Mouse (Mus musculus) spleen, adult 18-20 months (tissue): ENCODE results near the gene Slc16a13.

Source experiments
- DNase-seq, 2 experiments: peaks; one replicate each; pipeline ENCODE4 v3.0.0; 2022; ENCODE audit warnings: mixed read lengths in 2 of 2

The Slc16a13 gene

DNA sequence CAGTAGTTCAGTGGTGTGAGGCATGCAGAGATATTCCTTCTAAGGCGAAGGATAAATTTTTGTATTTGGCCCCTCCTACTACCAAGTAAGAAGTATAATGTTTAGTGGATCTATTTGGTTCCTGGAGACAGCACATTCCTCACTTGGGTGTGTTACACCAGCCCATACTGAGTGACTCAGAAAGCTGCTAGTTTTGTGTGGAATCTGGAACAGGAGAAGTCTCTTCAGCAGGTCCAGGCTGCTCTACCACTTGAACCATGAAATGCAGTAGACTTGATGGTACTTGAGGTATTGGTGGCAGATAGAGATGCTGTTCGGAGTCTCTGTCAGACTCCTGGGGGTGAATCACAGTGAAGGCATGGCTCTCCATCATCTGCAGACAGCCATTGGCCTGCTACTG is 10.2 kb downstream of the Slc16a13 start:
- DNase-seq: no peak

GRCm38 (mm10) chr11:70208778-70209388 is 12.0 kb downstream of the Slc16a13 start:
- no peak for DNase-seq

GRCm38 (mm10) chr11:70207283-70207682 is 13.6 kb downstream of the Slc16a13 start:
- no peak for DNase-seq

DNA sequence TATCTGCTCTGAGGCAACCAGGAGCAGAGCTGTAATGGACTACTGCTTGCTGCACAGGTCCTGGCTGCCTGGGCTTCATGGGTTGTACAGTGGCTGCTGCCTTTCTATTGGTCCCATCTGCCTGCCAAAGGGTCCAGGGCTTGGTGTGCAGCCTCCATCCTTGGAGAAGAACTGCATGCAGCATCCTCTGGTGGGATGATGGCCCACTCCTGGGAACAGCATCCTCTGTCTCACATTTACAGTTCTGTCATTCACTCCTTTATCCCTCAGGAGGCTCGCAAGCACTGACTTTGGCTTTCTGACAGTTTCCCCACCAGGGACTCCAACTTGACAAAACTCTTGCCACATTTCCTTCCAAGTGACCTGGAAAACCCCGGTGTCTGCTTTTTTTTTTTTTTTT is 14.1 kb downstream of the Slc16a13 start:
- no peak for DNase-seq

DNA sequence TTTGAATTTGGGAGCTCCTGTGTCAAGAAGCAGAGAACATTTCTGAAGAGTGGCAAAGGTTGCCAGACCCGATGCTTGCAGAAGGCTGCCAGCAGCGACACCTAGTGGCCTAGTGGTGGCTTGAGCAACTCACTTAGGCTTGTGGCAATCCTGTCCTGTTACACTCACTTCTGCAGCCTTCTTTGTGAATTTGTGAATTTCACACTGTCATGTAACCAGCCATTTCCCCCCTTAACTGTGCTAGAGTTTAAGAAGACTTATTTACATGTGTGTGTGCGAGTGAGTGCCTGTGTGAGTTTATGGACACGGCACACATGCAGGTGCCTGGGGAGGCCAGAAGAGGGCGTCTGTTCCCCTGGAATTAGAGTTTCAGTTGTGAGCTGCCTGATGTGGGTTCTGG is 19.2 kb downstream of the Slc16a13 start:
- DNase-seq: peak; percentile 46 to 77

GRCm38 (mm10) chr11:70200036-70200608 is 20.7 kb downstream of the Slc16a13 start:
- no peak for DNase-seq

DNA sequence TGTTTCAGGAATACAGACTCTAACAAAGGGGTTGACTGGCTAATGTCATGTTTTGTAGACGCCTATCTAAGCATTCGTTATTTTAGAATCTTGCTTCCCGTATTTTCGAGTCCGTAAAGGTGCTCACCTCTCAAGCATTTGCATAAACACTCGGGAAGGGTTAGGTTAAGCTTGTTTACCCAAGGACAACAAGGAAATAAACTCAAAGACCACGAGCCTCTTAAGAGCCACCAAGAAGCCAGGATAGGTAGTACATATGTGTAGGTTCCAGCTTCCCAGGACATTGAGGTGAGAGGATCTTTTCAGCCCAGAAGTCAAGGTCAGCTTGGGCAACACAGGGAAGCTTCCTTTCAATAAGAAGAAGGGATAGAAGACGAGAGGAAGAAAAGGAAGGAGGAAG is 21.8 kb downstream of the Slc16a13 start:
- no peak for DNase-seq

DNA sequence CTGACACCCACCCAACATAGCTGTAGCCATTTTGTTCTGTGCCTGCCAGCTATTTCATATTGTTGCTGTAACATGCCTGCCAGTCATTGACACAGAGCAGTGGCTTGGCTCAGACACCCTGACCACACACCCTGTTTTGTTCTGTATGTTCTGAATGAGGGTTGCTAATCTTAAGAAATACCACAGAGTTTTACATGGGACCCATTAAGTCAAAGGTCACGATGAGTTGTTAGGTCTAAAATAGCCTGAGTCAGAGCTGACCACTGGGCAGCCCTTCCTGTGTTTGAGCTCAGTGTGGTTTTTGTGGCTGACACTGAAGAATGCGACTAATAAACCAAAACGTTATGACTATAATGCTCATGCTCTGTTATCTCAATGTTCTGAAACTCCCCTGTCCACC is 22.5 kb downstream of the Slc16a13 start:
- DNase-seq: no peak

GRCm38 (mm10) chr11:70193354-70194285 is 27.2 kb downstream of the Slc16a13 start:
- DNase-seq: no peak

DNA sequence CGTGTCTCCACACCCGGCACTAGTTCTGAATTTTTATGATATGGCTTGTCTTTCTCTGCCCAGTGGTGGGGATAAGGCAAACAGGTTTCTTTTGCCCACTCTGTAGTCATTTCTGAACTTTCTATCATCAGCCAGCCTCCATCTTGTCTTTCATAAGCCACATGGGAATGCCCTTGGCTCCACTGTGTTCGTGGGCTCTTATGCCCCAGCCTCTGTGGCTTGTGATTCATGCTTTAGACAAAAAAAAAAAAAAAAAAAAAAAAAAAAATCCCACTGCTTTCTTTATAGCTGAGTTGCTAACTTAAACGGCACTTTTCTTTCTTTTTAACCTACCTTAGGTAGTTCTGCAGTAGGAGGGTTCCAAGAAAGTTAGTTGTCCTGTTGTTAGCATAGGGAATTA is 28.7 kb downstream of the Slc16a13 start:
- DNase-seq: no peak

DNA sequence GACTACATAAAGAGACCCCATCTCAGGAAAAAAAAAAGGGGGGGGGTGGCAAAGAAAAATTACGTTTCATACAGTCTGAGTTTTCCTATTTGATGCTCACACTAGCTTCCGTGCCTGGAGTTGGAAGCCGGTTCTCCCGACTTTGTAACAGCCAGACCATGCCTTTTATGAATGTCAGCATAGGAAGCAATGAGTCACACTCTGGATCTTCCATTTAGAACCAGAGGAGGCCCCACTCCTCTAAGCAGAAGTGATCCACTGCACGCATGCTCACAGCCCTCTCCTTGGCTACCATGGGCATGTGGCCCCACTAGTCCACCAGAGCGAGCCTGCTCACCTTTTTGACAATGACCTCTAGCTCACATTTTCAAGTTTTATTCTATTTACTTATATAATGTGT is 29.7 kb downstream of the Slc16a13 start:
- DNase-seq: no peak

DNA sequence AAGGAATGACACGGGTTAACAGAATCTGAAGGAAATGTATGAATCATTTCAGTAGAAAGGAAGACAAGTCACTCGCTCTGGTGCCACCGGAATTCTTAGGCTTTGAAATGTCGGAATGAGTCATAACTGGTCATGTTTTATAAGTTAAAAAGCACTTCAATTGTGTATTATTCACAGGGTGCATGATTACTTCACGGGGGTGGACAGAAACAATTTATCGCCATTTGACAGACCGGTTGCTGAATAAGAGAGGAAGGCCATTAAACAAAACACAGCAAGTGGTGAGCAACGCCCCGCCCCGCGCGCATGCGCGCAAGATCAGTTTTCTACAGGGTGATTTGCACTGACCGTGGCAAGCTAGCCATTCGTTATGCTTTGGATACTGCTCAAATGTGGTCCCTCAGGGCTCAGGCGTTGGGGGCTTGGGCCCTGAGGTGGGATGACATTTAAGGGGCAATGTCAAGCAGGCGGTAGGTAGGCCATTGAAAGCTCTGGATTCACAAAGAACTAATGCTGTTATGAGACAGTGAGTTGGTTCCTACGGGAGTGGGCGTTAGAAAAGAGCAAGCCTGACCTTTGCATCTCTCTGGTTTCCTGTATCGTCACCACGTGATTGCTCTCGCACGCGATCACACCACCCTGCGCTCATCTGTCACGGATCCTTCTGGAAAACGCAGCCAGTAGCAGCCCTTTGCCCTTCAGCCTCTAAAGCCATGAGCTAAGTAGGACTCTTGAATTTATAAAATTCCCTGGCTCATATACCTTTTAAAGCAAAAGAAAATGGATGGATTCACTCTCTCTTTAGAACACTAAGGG is 31.3 kb downstream of the Slc16a13 start:
- DNase-seq: no peak

DNA sequence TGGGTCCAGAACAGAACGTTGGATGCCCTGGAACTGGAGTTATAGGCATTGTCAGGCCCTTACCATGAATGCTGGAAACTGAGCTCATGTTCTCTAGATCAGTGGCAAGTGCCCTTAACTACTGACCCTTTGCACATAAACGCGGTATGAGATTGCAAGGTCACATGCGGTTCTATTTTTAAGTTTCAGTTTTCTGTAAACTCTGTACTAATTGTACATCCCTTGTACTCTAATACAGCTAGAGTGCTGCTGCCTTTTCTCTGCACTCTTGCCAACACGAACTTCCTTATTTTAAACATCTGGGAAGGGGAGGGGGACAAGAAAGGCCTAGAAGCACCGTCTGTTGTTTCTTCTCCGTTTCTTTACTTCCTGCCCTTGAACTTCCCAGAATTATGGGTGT is 35.7 kb downstream of the Slc16a13 start:
- DNase-seq: no peak

- DNase-seq: no peak
Observed at GRCm38 (mm10) chr11:70180496-70180895, 40.4 kb downstream of the Slc16a13 start.

GRCm38 (mm10) chr11:70179401-70179800 is 41.5 kb downstream of the Slc16a13 start:
- DNase-seq: no peak

GRCm38 (mm10) chr11:70178756-70179155 is 42.1 kb downstream of the Slc16a13 start:
- no peak for DNase-seq

GRCm38 (mm10) chr11:70178311-70178710 is 42.6 kb downstream of the Slc16a13 start:
- DNase-seq: no peak

DNA sequence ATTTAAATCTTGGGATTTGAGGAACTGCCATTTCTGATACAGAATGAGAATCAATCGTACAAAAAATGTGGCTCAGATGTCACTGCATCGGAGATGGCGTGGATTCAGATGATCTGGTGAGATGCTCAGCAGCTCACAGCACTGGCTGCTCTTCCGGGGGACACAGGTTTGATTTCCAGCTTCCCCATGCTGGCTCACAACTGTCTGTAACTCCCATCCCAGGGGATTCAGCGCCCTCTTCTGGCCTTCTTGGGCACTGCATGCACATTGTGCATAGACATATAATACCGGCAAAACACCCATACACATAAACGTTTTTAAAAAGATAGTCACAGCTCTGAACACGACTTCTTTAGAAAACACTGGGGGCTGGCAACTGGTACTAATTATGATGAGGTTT is 43.2 kb downstream of the Slc16a13 start:
- no peak for DNase-seq

DNA sequence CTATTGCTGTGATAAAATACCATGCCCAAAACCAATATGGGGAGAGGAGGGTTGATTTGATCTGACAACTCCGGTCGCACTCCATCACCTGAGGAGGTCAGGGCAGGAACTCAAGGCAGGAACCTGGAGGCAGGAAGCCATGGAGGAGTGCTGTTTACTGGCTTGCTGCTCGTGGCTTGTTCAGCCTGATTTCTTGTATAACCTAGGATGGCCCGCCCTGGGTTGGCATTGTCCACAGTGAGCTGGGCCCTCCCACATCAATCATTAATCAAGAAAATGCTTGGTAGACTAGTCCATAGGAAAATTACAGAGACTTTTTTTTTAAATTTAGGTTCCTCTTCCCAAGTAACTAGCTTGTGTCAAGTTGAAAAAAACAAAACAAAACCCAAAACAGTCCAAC is 46.4 kb downstream of the Slc16a13 start:
- DNase-seq: no peak

DNA sequence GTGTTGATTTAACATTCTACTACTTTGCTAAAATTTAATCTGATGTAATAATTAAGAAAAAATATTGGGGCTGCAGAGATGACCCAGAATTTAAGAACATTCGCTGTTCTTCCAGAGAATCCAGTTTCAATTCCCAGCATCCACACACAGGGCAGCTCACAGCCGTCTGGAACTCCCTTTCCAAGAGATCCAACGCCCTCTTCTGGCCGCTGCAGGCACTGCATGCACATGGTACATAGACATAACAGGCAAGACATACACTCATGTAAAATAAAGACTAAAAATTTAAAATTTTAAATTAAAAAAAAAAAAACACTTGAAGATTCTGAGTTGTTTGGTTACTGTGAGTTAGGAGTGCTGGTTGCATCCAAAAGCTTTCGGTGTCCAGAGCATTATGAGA is 48.6 kb downstream of the Slc16a13 start:
- no peak for DNase-seq

DNA sequence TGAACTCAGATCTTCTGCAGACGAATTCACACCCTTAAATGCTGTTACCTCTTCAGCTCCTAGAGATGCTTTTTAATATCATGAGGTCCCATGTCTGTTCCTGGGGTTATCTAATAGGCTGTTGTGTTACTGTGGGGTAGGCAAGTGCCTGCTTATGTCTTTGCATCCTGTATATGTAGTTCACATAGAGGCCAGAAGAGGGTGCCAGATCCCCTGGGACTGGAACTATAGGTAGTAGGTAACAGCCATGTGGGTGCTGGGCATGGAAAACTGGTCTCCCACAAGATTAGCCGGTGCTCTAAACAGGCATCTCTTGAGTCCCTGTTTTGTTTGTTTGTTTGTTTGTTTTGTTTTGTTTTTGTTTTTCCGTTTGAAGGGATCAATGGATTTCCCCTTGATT is 49.0 kb downstream of the Slc16a13 start:
- DNase-seq: peak in 1 of 2 experiments; percentile 28

DNA sequence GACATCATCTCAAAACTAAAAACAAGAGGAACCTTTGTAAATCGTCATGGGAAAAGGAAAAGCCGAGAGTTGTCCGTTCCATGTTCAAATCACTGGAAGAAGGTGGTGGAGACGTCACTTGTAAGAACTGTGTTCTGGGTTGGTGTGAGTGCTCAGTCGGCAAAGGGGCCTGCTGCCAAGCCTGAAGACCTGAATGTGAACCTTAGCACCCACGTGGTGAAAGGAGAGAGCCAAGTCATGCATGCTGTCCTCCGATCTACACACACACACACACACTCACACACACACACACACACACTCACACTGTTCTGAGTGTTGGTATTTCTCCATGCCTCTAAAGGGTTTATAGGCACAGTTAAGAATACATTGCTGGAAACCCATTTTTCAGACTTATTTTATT is 49.7 kb downstream of the Slc16a13 start:
- no peak for DNase-seq

GRCm38 (mm10) chr11:70170291-70170690 is 50.6 kb downstream of the Slc16a13 start:
- no peak for DNase-seq
